Mouse (Mus musculus): Measurements from ENCODE around the gene F5.

GRCm38 (mm10) chr1:164162745-164163144 lies 11.1 kb downstream of the F5 start:
- no peak for TF ChIP-seq POLR2A (IDR thresholded peaks at IDR 0.05; ENCODE audit: extremely low read depth, insufficient read depth, low read length)
- no peak for TF ChIP-seq CTCF (IDR thresholded peaks at IDR 0.05; ENCODE audit: low read depth, low read length)

All from liver, adult 2 months (tissue).